Mouse (Mus musculus) neural tube, embryonic 15.5 days (tissue): ENCODE results near the gene Lcn2. TPM values are rescaled to one million over a fixed set of nuclear protein-coding genes. Genes with fewer than 3 reads are reported as not detected.
A peak's percentile ranks its signal among the peaks of the same experiment; 100 is the strongest.

ENCODE experiments used
- ATAC-seq: fragments of 200-750 bp; cut with Nextera tagmentation; 2 replicates; pipeline ENCODE4 v1.8.0; 2017; ENCODE audit warnings: mild to moderate bottlenecking, moderate TSS enrichment, moderate library complexity; ENCODE audit not compliant: low FRiP score
- H3K27ac ChIP-seq: fragments of 300-500 bp; sonication (generic); replicated peaks from 2 replicates; pipeline ENCODE4 v1.5.1; 2015; ENCODE audit warnings: mild to moderate bottlenecking, inconsistent platforms
- H3K27me3 ChIP-seq: fragments of 300-500 bp; sonication (generic); replicated peaks from 2 replicates; pipeline ENCODE4 v1.6.1; 2015; ENCODE audit warnings: inconsistent platforms
- H3K36me3 ChIP-seq: fragments of 300-500 bp; sonication (generic); 2 replicates; pipeline ENCODE4 v1.6.1; 2015; ENCODE audit warnings: inconsistent platforms
- H3K4me1 ChIP-seq: fragments of 300-500 bp; sonication (generic); 2 replicates; pipeline ENCODE4 v1.6.1; 2015; ENCODE audit warnings: inconsistent platforms
- H3K4me2 ChIP-seq: fragments of 300-500 bp; sonication (generic); 2 replicates; pipeline ENCODE4 v1.6.1; 2015; ENCODE audit warnings: inconsistent platforms, mild to moderate bottlenecking, moderate library complexity
- H3K4me3 ChIP-seq: fragments of 300-500 bp; sonication (generic); replicated peaks from 2 replicates; pipeline ENCODE4 v1.5.1; 2015; ENCODE audit warnings: mild to moderate bottlenecking, inconsistent platforms
- H3K9ac ChIP-seq: fragments of 300-500 bp; sonication (generic); replicated peaks from 2 replicates; pipeline ENCODE4 v1.6.1; 2015; ENCODE audit warnings: mild to moderate bottlenecking, inconsistent platforms
- H3K9me3 ChIP-seq: fragments of 300-500 bp; sonication (generic); replicated peaks from 2 replicates; pipeline ENCODE4 v1.6.1; 2016; ENCODE audit warnings: inconsistent platforms
- WGBS: fragments of 180-500 bp; shearing (Covaris S2); methylation state at CpG from one replicate; pipeline ENCODE4 v1.1.7; 2015; ENCODE audit warnings: mixed read lengths; 5-methylcytosine and 5-hydroxymethylcytosine counted together
- polyA plus RNA-seq: library from polyadenylated mRNA; unstranded; fragments of >200 nt; fragmentation: Nextera tagmentation; extraction: Ambion mirVana; gene quantifications from 2 replicates; pipeline ENCODE4 v1.2.1, GENCODE M21; 2015

The Lcn2 gene
- polyA plus RNA-seq, 1 experiment from 2014 or later: 1.1 TPM

DNA sequence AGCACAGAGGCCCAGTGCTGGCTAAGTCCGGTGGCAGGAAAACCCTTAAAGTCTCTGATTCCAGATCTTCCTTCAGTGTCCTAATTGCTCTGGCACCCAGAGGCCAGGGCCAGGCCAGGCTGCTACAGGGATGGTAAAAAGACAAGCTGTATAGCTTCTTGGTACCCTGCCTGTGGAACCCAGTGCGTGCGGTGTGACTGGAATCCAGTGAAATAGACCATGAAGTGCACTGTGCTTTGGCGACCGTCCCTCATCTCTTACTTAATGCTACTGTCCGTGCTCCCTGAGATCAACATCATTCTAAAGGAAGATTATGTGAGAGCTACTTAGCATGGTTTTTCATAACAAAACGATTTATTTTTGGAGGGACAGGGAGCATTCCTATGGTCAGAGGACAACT, 23.4 kb upstream of the Lcn2 start:
- no peaks in the 10 kb centered on the region for H3K27me3 ChIP-seq
- H3K36me3 ChIP-seq: peaks cover 25% of the 10 kb centered on the region
- no peaks in the 10 kb centered on the region for H3K9me3 ChIP-seq
- H3K4me1 ChIP-seq: no peaks in the 10 kb centered on the region
- WGBS: 89% methylated on average over 7 of the region's 7 CpGs
- H3K27ac ChIP-seq: no peak overlapping the region
- H3K4me2 ChIP-seq: no peak overlapping the region
- no peak overlapping the region for H3K4me3 ChIP-seq
- H3K9ac ChIP-seq: no peak overlapping the region
- no peak for ATAC-seq

DNA sequence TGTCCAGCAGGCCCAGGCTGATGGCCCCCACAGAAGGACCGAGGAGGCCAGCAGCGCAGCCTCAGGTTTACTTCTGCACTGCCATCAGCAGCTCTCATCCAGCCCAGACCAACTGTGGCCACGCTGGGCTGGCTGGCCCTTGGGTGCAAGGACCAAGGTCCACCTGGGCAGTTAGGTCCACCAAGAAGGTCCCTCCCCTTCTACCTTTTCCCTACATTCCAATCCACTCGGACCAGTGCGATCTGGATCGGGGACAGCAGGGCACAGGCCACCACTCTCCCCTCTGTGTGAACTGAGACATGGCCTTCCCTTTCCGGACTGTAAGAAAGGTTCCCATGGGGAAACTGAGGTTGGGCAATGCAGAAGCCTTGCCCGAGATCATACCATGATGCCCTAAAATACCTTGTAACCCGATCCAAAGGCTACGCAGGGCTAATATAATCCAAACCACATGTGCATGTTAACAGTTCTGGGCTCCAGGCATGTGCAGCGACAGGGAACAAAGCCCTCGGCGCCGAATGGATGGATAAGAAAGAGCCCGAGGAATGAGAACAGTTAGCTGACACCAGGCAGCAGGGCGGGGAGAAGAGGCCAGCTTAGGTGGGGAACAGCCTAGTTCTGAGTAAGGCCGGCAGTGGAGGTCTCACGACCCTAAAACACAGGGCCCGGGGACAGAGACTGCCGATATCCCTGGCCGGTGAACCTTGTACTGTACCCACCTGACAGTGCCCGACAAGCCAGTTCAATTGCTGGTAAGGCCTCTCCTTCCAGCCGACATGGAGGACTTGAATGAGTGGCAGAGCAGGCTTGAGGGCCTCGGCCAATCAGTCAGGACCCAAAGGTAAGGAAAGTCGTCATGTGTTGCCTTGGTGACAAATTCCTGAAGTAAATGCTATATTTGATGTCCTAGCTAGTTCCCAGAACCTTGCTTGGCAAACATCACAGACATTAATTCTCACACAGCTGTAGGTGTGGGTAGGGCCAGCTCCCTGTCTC, 20.7 kb upstream of the Lcn2 start:
- no peaks in the 10 kb centered on the region for H3K9me3 ChIP-seq
- H3K4me3 ChIP-seq: no peak overlapping the region
- no peak overlapping the region for H3K9ac ChIP-seq
- H3K4me2 ChIP-seq: no peak overlapping the region
- 80% methylated on average over 25 of the region's 25 CpGs for WGBS
- no peak overlapping the region for H3K27ac ChIP-seq
- peaks cover 1% of the 10 kb centered on the region; the same call in 1 of the 2 replicates for H3K36me3 ChIP-seq
- ATAC-seq: no peak
- no peaks in the 10 kb centered on the region for H3K4me1 ChIP-seq
- no peaks in the 10 kb centered on the region for H3K27me3 ChIP-seq

DNA sequence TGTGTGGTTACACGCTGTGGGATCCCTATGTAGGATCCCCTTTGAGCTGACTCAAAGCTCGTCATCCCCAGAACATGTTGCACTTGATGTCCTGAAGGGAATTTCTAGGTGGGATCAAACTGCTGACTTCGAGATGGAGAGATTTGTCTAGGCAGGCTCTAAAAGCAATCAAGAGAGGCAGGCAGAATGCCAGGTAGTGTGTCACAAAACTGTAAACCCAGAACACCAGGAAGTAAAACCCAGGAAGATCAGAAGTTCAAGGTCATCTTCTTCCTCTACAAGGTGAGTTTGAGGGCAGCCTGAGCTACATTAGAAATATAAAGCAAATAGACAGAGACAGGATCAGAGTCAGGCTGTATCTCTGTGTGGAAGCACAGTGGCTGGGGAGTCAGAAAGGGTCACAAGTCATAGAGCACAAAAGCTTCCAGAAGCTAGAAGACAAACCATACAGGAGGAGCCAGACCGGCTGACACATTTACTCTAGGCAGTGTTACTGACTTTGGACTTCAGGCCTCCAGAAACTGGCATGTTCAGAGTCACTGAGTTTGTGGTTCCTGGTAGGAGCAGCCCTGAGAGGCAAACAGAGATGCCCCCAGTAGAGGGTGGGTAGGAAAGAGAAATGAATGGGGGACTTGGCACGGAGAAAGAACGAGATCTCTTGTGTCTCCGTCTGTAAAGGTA, 19.2 kb upstream of the Lcn2 start:
- H3K27me3 ChIP-seq: no peaks in the 10 kb centered on the region
- H3K27ac ChIP-seq: no peak overlapping the region
- H3K36me3 ChIP-seq: peaks cover 6% of the 10 kb centered on the region
- no peak for ATAC-seq
- H3K4me3 ChIP-seq: no peak overlapping the region
- no peak overlapping the region for H3K9ac ChIP-seq
- no peaks in the 10 kb centered on the region for H3K4me1 ChIP-seq
- 84% methylated on average over 7 of the region's 7 CpGs for WGBS
- H3K9me3 ChIP-seq: no peaks in the 10 kb centered on the region
- no peak overlapping the region for H3K4me2 ChIP-seq

DNA sequence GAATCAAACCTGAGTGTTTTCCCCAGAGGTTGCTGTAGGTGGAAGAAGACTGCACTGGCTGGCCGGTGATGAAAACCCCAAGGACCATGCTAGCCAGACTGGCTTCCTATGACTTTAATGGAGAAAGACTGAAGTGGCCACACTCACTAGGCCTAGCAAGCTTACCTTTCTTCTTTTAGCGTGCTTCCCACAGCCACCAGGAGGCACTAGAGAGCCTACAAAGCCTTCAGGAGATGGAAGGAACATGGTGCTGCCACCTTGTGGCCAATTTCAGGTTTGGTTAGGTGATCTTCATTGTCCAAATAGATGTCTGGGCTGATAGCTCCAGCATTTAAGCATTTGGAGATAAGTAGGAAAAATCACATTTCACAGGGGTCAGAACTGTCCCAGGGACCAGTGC, 16.6 kb upstream of the Lcn2 start:
- Histone ChIP-seq H3K27ac (0 out of 2 replicates have a peak overlapping the region, but pooled peaks have one; percentile 5), H3K9ac (no peak overlapping the region), H3K9me3 (no peaks in the 10 kb centered on the region), H3K4me2 (no peak overlapping the region), H3K4me1 (no peaks in the 10 kb centered on the region), H3K36me3 (peaks cover 28% of the 10 kb centered on the region), H3K4me3 (no peak overlapping the region), H3K27me3 (no peaks in the 10 kb centered on the region)
- peak; percentile 28; the same call in 1 of the 2 replicates for ATAC-seq
- 23% methylated on average over 2 of the region's 2 CpGs for WGBS

DNA sequence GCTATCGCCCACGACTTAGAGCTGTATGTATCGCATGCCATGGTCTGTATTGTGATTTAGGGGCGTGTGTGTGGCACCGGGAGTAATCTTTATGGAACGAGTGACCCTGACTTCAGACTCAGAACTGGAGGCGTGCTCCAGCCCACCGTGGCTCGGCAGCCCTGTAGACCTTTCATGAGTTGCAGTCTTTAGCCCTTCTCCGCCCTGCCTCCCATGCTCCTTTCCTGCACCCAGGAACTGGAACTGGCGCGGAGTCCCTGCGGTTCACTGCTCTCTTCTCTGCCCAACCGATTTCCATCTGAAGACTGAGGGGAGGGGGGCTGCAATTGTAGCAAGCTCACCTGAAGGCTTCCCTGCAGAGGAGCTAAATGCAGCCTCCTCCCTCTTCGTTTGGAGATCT, 8.6 kb upstream of the Lcn2 start:
- no peak for ATAC-seq
- peak overlapping the region; percentile 95 for H3K4me2 ChIP-seq
- H3K27me3 ChIP-seq: no peaks in the 10 kb centered on the region
- peak overlapping the region; percentile 91 for H3K9ac ChIP-seq
- H3K4me1 ChIP-seq: peaks cover 24% of the 10 kb centered on the region
- no peaks in the 10 kb centered on the region for H3K9me3 ChIP-seq
- under 1% methylated on average over 15 of the region's 15 CpGs for WGBS
- H3K27ac ChIP-seq: peak overlapping the region; percentile 96
- peak overlapping the region; percentile 99 for H3K4me3 ChIP-seq
- peaks cover 16% of the 10 kb centered on the region for H3K36me3 ChIP-seq

DNA sequence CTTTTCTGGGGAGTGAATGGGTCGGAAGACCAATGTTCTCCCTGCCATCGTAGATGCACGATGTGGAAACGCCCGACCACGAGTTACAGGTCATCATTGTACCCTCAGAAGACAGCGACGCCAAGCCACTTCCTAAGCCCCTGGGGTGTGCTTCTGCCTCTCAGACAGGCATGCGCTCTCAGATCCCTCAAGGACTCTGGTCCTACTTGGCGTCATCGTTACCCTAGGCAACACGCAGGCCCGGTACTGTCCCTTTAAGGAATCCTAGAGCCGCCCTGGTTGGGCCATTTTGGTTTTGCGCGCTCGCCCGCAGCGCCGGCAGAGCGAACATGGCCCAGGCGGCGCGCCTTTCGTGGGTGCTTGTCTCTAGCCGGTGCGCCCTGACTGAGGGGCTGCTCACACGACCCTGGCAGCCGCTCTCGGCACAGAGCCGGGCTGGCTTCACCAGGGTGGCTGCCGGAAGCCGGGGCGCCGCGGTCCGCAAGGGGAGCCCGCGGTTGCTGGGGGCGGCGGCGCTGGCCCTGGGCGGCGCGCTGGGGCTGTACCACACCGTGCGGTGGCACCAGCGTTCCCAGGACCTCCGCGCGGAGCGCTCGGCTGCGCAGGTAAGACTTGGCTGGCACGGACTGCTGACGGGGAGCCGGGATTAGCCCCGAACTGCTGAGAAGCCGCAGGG, 8.0 kb upstream of the Lcn2 start:
- H3K4me1 ChIP-seq: peaks cover 24% of the 10 kb centered on the region
- WGBS: under 1% methylated on average over 55 of the region's 59 CpGs
- H3K9me3 ChIP-seq: no peaks in the 10 kb centered on the region
- peaks cover 12% of the 10 kb centered on the region for H3K36me3 ChIP-seq
- peak overlapping the region; percentile 96 for H3K27ac ChIP-seq
- H3K4me3 ChIP-seq: peak overlapping the region; percentile 99
- H3K9ac ChIP-seq: peak overlapping the region; percentile 91
- peak; percentile 95 for ATAC-seq
- no peaks in the 10 kb centered on the region for H3K27me3 ChIP-seq
- peak overlapping the region; percentile 95 for H3K4me2 ChIP-seq

DNA sequence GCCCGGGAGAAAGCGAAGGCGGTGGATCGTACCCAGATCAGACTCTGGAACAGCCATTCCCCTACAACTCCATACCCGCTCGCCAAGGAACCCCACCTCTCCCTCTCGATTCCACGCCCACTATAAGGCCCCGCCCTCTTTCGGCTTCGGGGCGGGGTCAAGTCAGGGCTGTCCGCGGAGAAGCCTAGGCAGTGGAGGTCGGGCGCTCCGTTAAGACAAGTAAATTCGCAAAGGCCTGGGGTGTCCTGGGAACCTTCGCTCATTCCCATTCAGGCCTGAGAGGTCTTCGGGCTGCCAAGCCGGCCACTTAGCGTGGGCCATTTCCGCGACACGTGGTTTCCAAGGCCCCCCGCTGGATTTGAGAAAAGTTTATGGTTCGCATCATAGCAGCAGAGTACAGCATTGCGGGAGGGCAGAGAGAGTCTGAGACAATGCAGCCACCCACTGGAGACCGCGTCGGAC, 7.5 kb upstream of the Lcn2 start, which contains the start of gene Ptges2:
Ptges2 (plus strand) TSS at position 413 of the 462 bp plus-strand sequence.
- WGBS: under 1% methylated on average over 31 of the region's 31 CpGs
- peak; percentile 92 for ATAC-seq
- peak within 1 kb of the TSS; percentile 99 for H3K4me3 ChIP-seq

DNA sequence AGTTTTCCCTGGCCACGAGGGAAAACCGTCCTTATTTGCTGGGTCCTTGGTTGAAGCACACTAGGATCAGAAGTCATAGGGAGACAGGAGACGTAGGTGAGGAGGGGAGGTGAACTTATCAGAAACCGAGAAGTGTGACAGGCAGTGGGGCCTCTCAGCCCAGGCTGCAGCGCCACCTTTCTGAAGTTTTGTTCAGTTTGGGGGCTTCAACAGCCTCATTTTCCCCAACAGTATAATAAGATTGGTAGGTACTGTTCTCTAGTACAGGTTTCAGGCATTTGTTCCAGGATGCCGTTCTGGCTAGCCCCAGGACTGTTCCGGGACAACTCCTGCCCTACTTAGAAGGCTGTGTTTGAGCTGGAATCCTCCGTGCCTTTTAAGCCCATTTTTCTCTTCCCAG, 6.9 kb upstream of the Lcn2 start:
- no peaks in the 10 kb centered on the region for H3K9me3 ChIP-seq

More for the DNA sequence above, 7.5 kb upstream of the Lcn2 start, which contains the start of gene Ptges2:
- Histone ChIP-seq H3K27ac (peak within 1 kb of the TSS; percentile 96), H3K4me2 (peak within 1 kb of the TSS; percentile 95), H3K36me3 (peaks cover 6% of the 10 kb centered on the region), H3K9ac (peak within 1 kb of the TSS; percentile 91), H3K4me1 (peaks cover 24% of the 10 kb centered on the region), H3K27me3 (no peaks in the 10 kb centered on the region), H3K9me3 (no peaks in the 10 kb centered on the region)

DNA sequence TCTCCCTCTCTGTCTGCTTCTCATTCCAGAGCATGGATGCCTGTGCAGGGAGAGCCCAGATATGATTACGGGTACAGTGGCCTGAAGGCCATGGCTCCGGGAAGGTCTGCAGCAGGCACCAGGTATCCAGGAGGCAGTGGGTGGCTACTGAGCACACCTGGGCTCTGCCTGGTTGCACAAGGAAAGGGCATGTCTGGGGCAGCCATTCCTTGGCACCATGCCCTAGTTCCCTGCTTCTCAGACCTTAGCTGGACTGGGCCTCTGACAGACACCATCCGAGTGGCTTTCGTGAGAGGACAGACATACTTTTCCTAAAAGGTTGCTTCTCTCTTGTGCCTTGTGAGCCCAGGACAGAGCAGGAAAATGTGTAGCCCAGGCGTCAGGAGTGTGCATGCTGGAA, 4.0 kb upstream of the Lcn2 start:
- H3K27ac ChIP-seq: no peak overlapping the region
- WGBS: 89% methylated on average over 5 of the region's 5 CpGs
- H3K4me3 ChIP-seq: no peak overlapping the region
- no peak overlapping the region for H3K9ac ChIP-seq
- no peak for ATAC-seq
- peaks cover 12% of the 10 kb centered on the region for H3K4me1 ChIP-seq
- H3K4me2 ChIP-seq: no peak overlapping the region
- no peaks in the 10 kb centered on the region for H3K9me3 ChIP-seq
- no peaks in the 10 kb centered on the region for H3K36me3 ChIP-seq
- H3K27me3 ChIP-seq: no peaks in the 10 kb centered on the region

More for the DNA sequence above, 6.9 kb upstream of the Lcn2 start:
- Histone ChIP-seq H3K4me3 (peak overlapping the region; percentile 99), H3K4me2 (peak overlapping the region; percentile 95), H3K9ac (peak overlapping the region; percentile 91), H3K4me1 (peaks cover 24% of the 10 kb centered on the region), H3K27ac (peak overlapping the region; percentile 96), H3K36me3 (peaks cover under 1% of the 10 kb centered on the region; the same call in 1 of the 2 replicates), H3K27me3 (no peaks in the 10 kb centered on the region)
- 4% methylated on average over 8 of the region's 8 CpGs for WGBS
- no peak for ATAC-seq

DNA sequence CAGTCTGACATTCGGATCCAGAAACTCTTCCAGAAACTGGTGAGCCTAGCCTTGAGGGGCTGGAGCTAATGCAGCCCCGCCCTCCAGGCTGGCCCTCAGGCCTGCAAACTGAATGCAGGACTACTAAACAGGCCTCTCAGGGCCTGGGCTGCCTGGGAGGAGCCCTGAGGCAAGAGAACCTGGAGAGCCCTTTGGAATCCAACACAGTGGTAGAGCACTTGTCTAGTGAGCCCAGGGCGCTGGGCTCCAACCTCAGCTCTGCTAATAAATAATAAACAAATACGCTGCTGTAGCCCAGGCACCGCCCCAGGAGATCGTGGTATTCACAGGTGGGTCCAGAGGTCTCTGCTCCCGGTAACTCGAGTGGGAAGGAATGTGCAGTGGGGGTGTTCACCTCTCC, 2.8 kb upstream of the Lcn2 start:
- Histone ChIP-seq H3K9ac (no peak overlapping the region), H3K27me3 (no peaks in the 10 kb centered on the region), H3K27ac (no peak overlapping the region), H3K4me1 (peaks cover 7% of the 10 kb centered on the region), H3K36me3 (no peaks in the 10 kb centered on the region), H3K4me2 (no peak overlapping the region), H3K4me3 (no peak overlapping the region), H3K9me3 (no peaks in the 10 kb centered on the region)
- WGBS: 77% methylated on average over 8 of the region's 8 CpGs
- ATAC-seq: no peak

DNA sequence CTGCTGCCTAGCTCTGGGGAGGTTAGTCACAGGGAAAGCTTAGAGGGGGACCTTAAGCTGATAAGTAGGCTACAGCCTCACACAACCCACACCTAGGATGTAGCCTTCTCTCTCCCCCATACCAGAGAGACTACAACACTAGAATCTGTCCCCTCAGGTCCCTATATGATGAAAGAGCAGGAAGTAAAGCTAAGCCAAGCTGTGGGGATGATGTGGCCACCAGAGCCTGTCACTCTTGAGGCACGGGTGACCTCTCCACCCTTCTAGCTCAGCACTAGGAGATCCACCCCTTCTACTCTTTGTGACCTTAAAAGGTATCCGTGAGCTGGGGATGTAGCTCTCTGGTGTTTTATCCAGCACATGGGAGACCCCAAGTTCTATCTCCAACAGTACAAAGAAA, 1.1 kb upstream of the Lcn2 start:
- ATAC-seq: no peak
- no peak overlapping the region for H3K4me2 ChIP-seq
- H3K9me3 ChIP-seq: no peaks in the 10 kb centered on the region
- no peak overlapping the region for H3K27ac ChIP-seq
- H3K36me3 ChIP-seq: no peaks in the 10 kb centered on the region
- no peak overlapping the region for H3K9ac ChIP-seq
- WGBS: 84% methylated on average over 2 of the region's 2 CpGs
- peaks cover under 1% of the 10 kb centered on the region; the same call in 1 of the 2 replicates for H3K27me3 ChIP-seq
- H3K4me3 ChIP-seq: no peak overlapping the region
- H3K4me1 ChIP-seq: no peaks in the 10 kb centered on the region
